ENCODE assay signal across 8 mouse cellular contexts in the genomic region with DNA sequence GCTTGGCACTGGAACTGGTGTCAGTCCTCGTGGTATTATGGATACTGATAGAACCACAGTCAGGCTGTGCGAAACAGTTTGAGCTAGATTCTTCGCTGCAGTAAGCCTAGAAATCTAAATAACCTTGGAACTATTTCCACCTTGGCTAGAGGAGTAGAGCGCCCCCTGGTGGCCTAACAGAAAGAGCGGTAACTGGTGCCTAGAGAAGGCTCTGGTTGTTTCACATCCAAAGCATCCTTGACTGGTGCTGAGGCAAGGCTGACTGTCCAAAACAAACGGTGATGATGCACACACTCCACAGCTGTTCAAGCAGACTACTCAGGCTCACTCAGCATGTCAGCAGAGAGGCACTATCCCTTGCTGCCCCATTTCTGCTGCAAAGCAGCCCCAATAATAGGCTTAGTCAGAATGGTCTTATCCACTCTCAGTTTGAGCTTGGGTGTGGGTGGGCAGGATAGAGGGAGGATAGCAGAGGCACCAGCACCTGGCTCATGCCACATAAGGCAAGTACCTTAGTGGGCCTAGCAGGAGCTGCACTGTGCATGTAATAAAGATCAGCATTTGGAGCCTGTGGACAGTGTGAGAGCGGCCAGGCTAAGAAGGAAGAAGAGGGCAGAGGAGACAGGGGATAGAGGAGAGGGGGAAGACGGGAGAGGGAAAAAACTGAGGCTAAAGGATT. TPM values are rescaled to one million over a fixed set of nuclear protein-coding genes. Genes with fewer than 3 reads are reported as not detected.
DNase-seq lines count a peak whose midpoint lies in the region; ATAC-seq and TF ChIP-seq lines count a peak whose summit lies in the region.

No protein-coding gene starts in this region.

- peak; percentile 78 to 79 for DNase-seq in B cell, adult 2 months
- DNase-seq in adrenal gland, adult 8-10 months, result peak; percentile 66
- DNase-seq in embryo, embryonic 11 days, result peak; percentile 83
- peak; percentile 93 for DNase-seq in kidney, postnatal 0 days (ENCODE audit: low spot score)
- peak; percentile 47 for DNase-seq in liver, adult 2 months (ENCODE audit: extremely low read depth, low read depth, low spot score)
- peak; percentile 33 to 52 for DNase-seq in natural killer cell, adult 2 months (ENCODE audit: low spot score in 2 of 2)
- peak; percentile 85 for DNase-seq in stomach, postnatal 0 days (ENCODE audit: low spot score)

- no peaks in the 10 kb centered on the region for H3K79me2 ChIP-seq in liver, adult 2 months (ENCODE audit: control insufficient read depth, insufficient read depth, low read length)

- no peak for TF ChIP-seq EP300 in stomach, postnatal 0 days (optimal IDR thresholded peaks at IDR 0.05)

- H3K4me2 ChIP-seq in kidney, postnatal 0 days (ENCODE audit: low read length), result no peak overlapping the region
- no peak overlapping the region for H3K4me2 ChIP-seq in stomach, postnatal 0 days (replicated peaks; ENCODE audit: low read depth)

- no peaks in the 10 kb centered on the region for H3K9me3 ChIP-seq in kidney, postnatal 0 days (replicated peaks; ENCODE audit: low read length)
- no peaks in the 10 kb centered on the region for H3K9me3 ChIP-seq in stomach, postnatal 0 days (ENCODE audit: control insufficient read depth, low read length)

- H3K9ac ChIP-seq in kidney, postnatal 0 days (ENCODE audit: low read depth, low read length), result no peak overlapping the region
- no peak overlapping the region for H3K9ac ChIP-seq in liver, adult 2 months (ENCODE audit: low read depth, low read length)
- no peak overlapping the region for H3K9ac ChIP-seq in stomach, postnatal 0 days (ENCODE audit: low read length)

- peak; percentile 98 for TF ChIP-seq CTCF in kidney, postnatal 0 days (IDR thresholded peaks at IDR 0.05; ENCODE audit: low read depth)
- peak; percentile 68 for TF ChIP-seq CTCF in liver, adult 2 months (IDR thresholded peaks at IDR 0.05; ENCODE audit: low read depth, low read length)
- peak; percentile 97 for TF ChIP-seq CTCF in stomach, postnatal 0 days (IDR thresholded peaks at IDR 0.05; ENCODE audit: low read depth)

- no peak overlapping the region for H3K4me3 ChIP-seq in kidney, postnatal 0 days (replicated peaks; ENCODE audit: low read depth, low read length)
- no peak overlapping the region for H3K4me3 ChIP-seq in liver, adult 2 months (ENCODE audit: insufficient read depth, low read depth, low read length)
- no peak overlapping the region for H3K4me3 ChIP-seq in stomach, postnatal 0 days (ENCODE audit: low read depth, low read length)

- peak; percentile 57 for ATAC-seq in granulocyte monocyte progenitor cell, adult 5-6 weeks (replicated peaks; ENCODE audit: poor library complexity, severe bottlenecking)
- peak; percentile 47 for ATAC-seq in kidney, postnatal 0 days (replicated peaks; ENCODE audit: low FRiP score, low read depth)
- peak; percentile 66 for ATAC-seq in stomach, postnatal 0 days (ENCODE audit: low FRiP score, low TSS enrichment)

- peaks cover 18% of the 10 kb centered on the region for H3K36me3 ChIP-seq in kidney, postnatal 0 days (ENCODE audit: insufficient read depth, low read length)
- peaks cover 14% of the 10 kb centered on the region for H3K36me3 ChIP-seq in liver, adult 2 months (ENCODE audit: control insufficient read depth, insufficient read depth, low read length)
- peaks cover 5% of the 10 kb centered on the region for H3K36me3 ChIP-seq in stomach, postnatal 0 days (ENCODE audit: control insufficient read depth, insufficient read depth, low read length)

- H3K27me3 ChIP-seq in kidney, postnatal 0 days (ENCODE audit: insufficient read depth, low read length), result no peaks in the 10 kb centered on the region
- H3K27me3 ChIP-seq in liver, adult 2 months (ENCODE audit: control insufficient read depth, insufficient read depth, low read length), result no peaks in the 10 kb centered on the region
- H3K27me3 ChIP-seq in stomach, postnatal 0 days (ENCODE audit: control insufficient read depth, insufficient read depth, low read length), result no peaks in the 10 kb centered on the region

- no peak overlapping the region for H3K27ac ChIP-seq in kidney, postnatal 0 days
- H3K27ac ChIP-seq in liver, adult 2 months (replicated peaks; ENCODE audit: insufficient read depth, low read depth, low read length), result no peak overlapping the region
- H3K27ac ChIP-seq in stomach, postnatal 0 days (replicated peaks), result no peak overlapping the region

- no peak for TF ChIP-seq POLR2A in liver, adult 2 months (IDR thresholded peaks at IDR 0.05; ENCODE audit: extremely low read depth, insufficient read depth, low read length)

- 30% methylated on average over 8 of the region's 8 CpGs for WGBS in kidney, postnatal 0 days
- 23% methylated on average over 8 of the region's 8 CpGs for WGBS in liver, adult 2 months
- WGBS in stomach, postnatal 0 days, result 26% methylated on average over 8 of the region's 8 CpGs

- no peaks in the 10 kb centered on the region for H3K4me1 ChIP-seq in kidney, postnatal 0 days (replicated peaks; ENCODE audit: insufficient read depth, low read length)
- H3K4me1 ChIP-seq in liver, adult 2 months (ENCODE audit: control insufficient read depth, insufficient read depth, low read length), result peaks cover 2% of the 10 kb centered on the region; the same call in 1 of the 2 replicates
- H3K4me1 ChIP-seq in stomach, postnatal 0 days (replicated peaks; ENCODE audit: control insufficient read depth, insufficient read depth), result no peaks in the 10 kb centered on the region

RNA-seq across cellular contexts. Expression of a gene that starts 23.7 kb away (rescaled TPM):
- 10 to 100 TPM; 19.6 to 30.0 (median 26.0) TPM for total RNA-seq in adrenal gland, adult 8-10 months (2022)
- 32.4 and 32.9 TPM in 2 replicates for total RNA-seq in granulocyte monocyte progenitor cell, adult 5-6 weeks (2014; fragmentation: Nextera tagmentation)
- total RNA-seq in granulocyte monocyte progenitor cell, adult 5-6 weeks (2017), result 4.6 and 5.0 TPM in 2 replicates
- polyA plus RNA-seq in kidney, postnatal 0 days (2015; fragmentation: Nextera tagmentation; extraction: Ambion mirVana), result 72.3 and 73.5 TPM in 2 replicates
- total RNA-seq in liver, adult 2 months (2014; rRNA removed), result 1.1 and 1.9 TPM in 2 replicates
- 4.4 and 5.4 TPM in 2 replicates for polyA plus RNA-seq in liver, adult 2 months (2012; rRNA removed)
- polyA plus RNA-seq in stomach, postnatal 0 days (2015; fragmentation: Nextera tagmentation; extraction: Ambion mirVana), result 24.9 and 25.4 TPM in 2 replicates

RNA-seq across cellular contexts. Expression of a gene that starts 28.0 kb away (rescaled TPM):
- total RNA-seq in adrenal gland, adult 8-10 months (2022), result 10 to 100 TPM; 37.8 to 43.1 (median 40.3) TPM
- 28.1 and 37.4 TPM in 2 replicates for total RNA-seq in granulocyte monocyte progenitor cell, adult 5-6 weeks (2014; fragmentation: Nextera tagmentation)
- 41.3 and 52.6 TPM in 2 replicates for total RNA-seq in granulocyte monocyte progenitor cell, adult 5-6 weeks (2017)
- polyA plus RNA-seq in kidney, postnatal 0 days (2015; fragmentation: Nextera tagmentation; extraction: Ambion mirVana), result 32.2 and 33.1 TPM in 2 replicates
- total RNA-seq in liver, adult 2 months (2014; rRNA removed), result 14.0 and 15.2 TPM in 2 replicates
- polyA plus RNA-seq in liver, adult 2 months (2012; rRNA removed), result 9.0 and 9.1 TPM in 2 replicates
- 17.6 and 18.5 TPM in 2 replicates for polyA plus RNA-seq in stomach, postnatal 0 days (2015; fragmentation: Nextera tagmentation; extraction: Ambion mirVana)

Comparison
In these comparisons a context has a peak if more than half of its experiments do, and no peak if none do; other contexts are left out.
1. DNase-seq: peak in every context shown above with its lines; median percentile 93 in kidney, postnatal 0 days; 85 in stomach, postnatal 0 days; 83 in embryo, embryonic 11 days; 78 in B cell, adult 2 months; 66 in adrenal gland, adult 8-10 months; 47 in liver, adult 2 months; 42 in natural killer cell, adult 2 months.